Mouse (Mus musculus) fat pad, adult 2 months (tissue): ENCODE results near the gene Bhlha9.
A peak's percentile ranks its signal among the peaks of the same experiment; 100 is the strongest.
"Not testable (repeated sequence)": the region's sequence is repeated elsewhere in the genome, so short reads cannot be mapped to it uniquely, and the experiment has no call there.

Source experiments
- DNase-seq: peaks from one replicate; pipeline ENCODE4 v3.0.0-alpha.2; 2011; ENCODE audit warnings: low read depth, low spot score; ENCODE audit errors: extremely low read depth

The Bhlha9 gene

DNA sequence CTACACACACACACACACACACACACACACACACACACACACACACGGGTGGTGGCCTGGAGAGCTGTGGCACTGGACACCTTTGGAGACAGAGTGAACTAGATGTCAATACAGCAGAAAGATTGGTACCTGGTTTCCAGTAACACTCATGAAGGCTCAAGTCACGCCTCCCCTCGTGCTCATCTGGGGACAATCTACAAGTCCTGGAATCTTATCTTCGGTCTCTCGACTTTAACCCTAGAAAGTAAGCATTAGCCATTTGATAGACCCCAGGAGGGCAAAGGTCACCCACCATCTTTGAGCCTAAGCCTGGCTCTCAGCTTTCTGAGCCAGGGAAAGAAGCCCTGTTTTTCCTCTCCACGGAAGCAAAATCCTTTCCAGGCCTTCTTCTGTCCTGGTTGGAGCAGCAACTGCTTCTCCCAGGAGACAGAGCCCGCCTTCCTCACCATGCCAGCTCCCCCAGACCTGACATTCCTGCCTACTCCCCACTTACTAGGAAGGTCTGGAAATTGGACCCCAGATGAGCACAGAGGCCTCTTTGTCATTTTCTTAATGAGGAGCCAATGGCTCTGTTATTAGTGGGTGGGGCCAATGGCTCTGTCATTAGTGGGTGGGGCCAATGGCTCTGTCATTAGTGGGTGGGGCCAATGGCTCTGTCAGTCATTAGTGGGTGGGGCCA, 10.3 kb upstream of the Bhlha9 start:
- no peak for DNase-seq

DNA sequence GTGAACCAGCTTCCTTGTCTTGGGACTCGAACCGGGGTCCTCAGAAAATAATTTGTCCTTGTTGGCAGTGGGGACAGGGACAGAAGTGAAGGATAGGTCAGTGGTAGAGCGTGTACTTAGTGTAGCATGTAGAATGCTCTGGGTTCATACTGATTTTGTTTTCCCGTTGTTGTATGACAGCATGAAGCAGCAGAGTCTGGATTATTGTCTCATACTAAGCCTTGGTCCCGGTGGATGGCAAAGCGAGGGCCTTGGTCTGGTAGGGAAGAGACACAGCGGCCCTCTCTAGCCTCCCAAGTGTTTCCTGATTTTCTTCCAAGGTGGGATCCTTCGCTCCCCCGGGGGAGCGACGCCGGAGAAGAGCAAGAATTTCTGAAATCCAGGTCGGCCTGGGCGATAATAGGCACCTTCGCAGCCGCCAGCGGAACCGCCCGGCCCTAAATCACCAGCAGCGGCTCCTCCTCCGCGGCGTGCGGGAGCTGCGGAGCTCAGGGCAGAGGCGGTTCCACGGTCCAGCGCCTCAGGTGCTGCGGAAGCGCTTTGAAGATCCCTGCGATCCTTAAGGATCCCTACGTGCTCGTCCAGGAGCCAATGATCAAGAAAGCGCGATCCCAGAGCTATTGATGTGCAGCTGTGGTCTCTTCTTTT, 6.1 kb upstream of the Bhlha9 start:
- DNase-seq: no peak

DNA sequence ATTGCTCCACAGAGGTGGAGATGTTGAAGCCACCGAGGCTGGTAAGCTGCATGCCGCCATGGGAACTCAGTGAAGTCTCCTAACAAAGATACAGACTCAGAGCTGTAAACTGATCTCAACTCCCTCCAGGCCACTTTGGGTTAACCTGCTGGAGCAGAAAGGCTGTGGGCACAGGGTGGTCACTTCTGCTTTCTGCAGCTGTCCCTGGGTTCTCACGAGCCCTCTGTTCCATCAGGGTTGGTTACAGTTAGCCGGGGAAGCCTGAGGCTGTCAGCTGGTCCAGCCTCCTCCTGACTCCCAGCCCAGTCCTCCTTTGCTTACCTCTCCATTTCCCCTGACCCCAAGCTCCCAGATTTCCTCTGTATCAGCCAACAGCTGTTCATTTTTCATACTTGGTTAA, 4.5 kb upstream of the Bhlha9 start:
- DNase-seq: no peak

DNA sequence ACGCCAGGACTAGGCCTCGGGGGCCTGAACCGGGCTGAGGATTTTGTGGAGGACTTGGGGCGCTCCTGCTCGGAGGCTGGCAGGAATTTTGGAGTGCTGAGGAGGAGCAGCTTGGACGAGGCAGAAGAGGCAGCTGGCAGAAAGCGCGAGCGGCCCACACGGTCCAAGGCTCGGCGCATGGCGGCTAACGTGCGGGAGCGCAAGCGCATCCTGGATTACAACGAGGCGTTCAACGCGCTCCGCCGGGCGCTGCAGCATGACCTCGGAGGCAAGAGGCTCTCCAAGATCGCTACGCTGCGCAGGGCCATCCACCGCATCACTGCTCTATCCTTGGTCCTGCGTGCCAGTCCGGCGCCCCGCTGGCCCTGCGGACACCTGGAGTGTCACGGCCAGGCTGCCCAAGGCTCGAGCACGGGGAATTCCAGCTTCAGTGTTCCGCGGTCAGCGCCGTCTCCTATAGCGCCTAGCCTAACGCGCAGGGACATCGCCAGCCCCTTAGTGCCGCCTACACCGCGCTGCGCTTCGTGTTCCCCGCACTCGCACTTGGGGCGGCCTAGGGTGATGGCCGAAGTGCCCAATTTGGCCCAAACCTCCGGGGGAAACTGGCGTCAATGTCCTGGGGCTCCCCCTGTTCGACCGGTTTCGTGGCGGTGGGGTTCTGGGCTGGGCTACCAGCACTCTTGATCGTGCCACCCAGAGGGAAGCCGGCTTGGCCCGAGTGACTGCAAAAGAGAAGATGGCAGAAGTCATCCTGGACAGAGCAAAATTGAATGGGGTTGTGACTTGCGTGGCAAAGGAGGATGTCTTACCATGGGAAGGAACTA, 503 bp downstream of the Bhlha9 start:
- DNase-seq: no peak

DNA sequence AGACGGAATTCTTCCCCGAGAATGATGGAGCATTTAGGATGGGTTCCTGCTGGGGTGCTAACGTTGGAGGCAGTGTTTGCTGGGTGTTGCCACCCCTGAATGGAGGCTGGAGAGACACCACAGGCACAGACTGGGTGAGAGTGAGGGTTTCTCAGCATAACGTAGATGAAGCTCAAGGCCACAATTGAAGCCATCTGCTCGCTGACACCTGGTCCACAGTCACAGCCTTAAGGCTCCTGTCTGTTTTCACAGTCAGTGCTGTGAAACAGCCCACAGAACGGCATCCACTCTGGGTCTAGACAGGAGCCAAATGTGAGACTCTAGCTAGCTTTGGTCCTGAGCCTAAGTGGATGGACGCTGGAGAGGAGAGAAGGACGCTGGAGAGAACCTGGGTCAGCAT, 1.9 kb downstream of the Bhlha9 start:
- no peak for DNase-seq

DNA sequence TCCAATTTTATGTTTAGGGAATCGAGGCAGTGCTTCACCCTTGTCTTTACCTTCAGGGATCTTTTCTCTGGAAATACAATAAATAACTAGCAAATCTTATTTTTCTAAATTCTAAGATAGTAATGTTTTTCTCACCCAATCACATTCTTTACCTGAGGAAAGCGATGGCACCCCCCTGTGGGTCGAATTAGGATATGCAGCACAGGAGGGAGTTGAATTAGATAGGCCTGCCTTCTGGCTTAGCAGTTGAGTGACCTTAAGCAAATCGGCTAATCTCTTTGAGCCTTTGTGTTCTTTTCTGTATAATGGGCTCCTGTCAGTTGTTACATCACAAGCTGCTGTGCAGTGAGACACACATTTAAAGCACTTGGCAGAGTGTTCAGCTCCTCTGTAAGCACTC, 2.4 kb downstream of the Bhlha9 start:
- no peak for DNase-seq

DNA sequence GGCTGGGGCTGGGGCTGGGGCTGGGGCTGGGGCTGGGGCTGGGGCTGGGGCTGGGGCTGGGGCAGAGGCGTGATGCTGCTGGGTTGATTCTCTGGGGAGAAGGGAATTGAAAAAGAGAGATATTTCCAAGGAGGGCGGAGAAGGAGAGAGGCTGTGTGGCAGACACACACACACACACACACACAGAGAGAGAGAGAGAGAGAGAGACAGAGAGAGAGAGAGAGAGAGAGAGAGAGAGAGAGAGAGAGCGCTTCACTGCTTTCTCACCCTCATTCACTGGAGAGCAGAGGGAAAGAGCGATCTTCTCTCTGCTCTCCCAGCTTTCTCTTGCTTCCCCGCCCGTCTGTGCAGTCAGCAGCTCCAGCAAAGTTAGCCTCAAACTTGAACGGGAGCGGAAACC, 7.2 kb downstream of the Bhlha9 start, which contains the start of gene Trarg1:
Gene Trarg1 (plus strand): TSS at position 301 of the 400 bp plus-strand sequence.
- not testable (repeated sequence) for DNase-seq

DNA sequence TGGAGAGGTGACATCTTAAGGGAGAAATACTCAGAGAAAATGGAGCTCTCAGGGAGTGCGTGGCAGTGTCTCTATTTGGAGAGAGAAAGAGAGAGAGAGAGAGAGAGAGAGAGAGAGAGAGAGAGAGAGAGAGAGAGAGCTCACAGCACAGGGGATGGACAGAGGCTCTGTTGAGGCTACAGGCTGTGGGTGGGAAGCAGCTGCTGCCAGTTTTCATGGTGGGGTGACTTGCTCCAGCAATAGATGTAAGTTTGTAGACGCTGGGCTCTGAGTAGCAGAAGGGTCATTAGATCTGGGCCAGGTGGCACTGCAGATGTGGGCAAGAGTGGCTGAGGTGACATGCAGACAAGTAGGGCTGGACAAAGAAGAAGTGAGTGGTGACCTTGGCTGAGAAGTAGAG, 13.3 kb downstream of the Bhlha9 start:
- DNase-seq: no peak

DNA sequence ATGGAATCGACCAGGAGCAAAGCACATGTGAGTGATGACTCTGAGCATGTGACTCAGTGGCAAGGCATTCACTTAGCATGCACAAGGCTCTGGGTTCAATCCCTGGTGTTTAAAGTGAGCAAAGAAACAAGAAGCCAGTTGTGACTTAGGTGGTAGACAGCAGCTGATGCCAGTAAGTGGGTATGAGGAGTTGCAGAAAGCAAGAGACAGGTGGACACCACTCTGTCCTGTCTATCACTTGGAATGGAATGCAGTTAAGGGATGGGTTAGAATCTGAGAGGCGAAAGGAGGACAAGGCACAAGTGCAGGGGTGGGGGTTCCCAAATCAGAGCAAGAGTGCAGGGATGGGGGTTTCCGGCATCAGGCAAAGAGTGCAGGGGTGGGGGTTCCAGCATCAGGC, 19.8 kb downstream of the Bhlha9 start:
- DNase-seq: no peak

DNA sequence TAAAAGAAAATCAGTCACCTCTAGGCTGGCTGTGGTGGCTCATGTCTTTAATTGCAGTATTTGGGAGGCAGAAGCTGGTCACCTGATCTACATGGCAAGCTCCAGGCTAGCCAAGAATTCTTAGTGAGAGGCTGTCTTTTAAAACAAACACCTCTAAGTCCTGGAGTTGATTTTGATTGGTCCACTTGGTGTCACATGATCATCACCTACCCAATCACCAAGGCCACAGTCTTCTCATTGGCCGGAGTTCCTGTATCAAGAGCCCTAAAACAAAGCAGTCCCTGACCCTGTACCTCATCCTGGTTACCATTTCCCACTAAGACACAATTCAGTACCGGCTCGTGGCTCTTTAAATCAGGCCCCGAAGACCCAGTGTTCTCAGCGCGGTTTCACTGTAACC, 23.5 kb downstream of the Bhlha9 start:
- no peak for DNase-seq

DNA sequence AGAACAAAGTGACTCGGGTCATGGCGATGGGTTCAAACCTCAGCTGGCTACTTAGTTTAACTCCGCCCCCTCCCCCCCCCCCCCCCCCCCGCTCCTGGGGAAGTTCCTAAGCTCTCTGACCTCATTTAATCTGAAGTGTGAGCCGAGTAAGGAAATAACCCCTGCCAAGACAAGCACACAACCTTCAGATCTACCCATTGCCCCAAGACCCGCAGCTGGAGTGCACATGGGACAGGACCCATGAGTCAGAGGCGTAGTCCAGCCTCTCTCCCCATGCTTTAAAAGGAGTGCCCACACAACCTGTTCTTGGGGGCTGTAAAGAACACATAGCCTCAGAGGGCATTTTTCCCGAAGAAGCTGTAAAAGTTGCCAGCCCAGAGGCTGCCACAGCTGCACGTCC, 27.4 kb downstream of the Bhlha9 start:
- no peak for DNase-seq

DNA sequence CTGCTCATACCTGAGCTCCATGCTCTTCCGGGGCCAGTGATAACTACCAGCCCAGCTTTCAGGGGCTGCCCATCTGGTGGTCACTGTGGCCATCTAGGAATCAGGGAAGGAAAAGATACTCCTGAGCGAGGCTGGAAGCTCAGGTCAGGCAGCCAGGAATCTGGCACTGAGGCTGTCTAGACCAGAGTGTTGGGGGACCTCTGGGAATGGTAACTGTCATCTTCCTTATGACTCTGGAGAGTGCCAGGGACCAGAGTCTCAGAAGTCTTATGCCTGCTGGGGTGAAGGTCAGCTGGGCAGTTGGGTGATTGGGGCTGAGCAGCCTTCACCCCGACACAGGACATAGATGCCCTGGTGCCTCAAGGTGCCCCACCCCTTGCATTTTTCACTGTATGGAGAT, 35.4 kb downstream of the Bhlha9 start:
- no peak for DNase-seq

DNA sequence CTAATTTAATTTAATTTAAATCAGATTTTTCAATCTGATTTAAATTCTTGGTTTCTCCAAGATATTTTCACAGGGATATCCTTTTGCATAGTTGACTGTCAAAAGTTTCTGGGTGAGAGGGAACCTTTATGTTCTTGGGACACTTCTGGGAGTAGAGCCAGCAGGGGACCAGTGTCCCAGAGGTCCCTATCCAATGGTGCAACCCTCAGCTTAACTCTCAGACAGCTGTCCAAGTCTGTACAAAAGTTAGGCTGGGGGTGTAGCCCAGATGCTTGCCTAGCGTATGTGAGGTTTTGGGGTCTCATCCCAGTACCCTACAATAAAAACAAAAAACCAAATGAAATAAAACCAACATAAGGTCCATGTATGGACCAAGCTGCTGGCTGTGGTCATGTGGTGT, 35.8 kb downstream of the Bhlha9 start:
- peak; percentile 37 for DNase-seq

DNA sequence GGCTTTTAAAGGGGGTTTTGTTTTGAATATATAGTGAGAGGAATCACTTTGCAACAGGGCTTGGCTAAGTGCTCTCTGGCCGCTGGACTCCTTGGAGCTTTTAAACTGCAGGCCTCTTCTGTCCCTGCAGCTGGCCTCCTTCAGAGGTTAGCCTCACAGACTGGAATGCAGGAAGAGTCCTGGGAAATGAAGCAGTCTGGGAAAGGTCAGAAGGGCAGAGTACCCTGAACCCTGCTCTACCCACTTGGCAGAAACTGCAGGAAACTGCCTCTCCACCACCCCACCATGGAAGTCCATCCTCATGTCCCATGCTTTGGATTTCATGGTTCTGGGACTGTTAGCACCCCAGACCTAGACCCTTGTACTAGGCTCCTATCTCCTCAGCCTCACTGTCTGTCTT, 36.6 kb downstream of the Bhlha9 start:
- DNase-seq: no peak

DNA sequence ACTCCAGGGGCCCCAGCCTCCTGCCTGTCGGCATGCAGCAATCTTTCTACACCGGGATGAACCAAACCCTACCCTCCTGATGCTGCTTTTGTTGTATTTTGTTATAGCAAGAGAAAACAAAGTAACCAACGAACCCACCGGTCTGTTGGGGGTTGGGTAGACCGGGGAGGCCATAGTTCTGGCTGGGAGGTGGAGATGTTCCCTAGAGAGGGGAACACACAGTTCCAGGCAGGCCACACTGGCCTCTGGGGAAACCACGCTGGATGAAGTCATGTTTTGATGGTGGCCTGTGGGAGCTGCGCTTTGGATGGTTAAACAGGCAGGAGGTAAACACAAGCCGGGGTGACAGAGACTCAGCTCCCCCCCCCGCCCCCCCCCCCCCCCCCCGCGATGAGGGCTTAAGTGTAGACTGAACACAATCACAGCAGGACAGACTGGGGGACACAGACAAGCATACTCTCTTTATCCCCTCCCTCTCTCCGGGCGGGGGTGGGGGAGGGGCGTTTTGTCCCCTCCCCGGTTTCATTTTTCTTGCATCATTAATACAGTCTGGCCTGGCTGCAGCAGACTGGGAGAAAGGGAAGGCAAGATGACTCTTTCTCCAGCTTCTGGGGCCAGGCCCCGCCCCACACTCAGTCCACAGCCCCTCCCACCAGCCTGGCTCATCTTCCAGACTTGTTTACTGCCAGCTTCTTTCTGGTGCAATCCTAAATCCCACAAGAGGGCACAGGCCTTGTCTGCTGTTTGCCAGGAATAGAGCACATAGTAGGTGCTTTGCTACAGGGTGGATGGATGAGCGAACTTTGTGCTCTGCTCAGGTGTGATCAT, 37.6 kb downstream of the Bhlha9 start:
- peak; percentile 37 for DNase-seq

DNA sequence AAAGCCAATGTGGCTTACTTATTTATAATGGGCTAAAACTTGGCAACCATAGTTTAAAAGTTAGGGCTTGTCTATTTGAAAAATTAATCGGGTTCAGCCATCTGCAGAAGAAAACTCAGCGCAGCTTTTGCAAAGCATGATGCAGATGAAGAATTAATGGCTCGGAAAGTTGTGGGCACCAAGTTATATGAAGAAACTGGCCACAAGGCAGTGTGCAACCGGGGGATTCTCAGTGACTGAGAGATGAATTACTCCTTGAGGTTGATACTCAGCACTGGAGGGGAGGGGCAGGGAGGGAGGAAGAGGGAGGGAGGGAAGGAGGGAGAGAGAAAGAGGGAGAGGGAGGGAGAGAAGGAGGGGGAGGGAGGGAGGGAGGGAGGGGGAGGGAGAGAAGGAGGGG, 44.7 kb downstream of the Bhlha9 start:
- DNase-seq: no peak
